8 mouse cellular contexts compared by ENCODE assay signal in the genomic region with DNA sequence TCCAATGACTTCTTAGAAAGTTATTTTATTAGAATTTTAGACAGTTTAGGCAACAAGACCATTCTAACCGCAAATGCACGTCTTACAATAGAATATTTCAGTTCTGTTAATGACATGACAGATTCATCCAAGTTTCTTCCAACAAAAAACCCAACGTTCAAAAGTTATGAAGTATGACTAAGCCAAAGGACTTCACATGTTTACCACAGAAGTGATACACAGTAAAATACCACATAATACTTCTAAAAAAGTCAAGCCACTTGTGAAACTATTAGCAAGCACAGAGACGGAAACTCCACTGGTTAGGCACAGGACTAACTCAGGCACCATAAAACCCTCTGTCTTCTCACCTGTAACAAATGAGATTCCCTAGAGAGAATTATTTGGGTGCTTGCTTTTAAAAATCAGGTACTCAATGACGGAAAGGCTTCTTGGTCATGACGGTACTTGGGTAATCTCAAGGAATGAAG. TPM values are rescaled to one million over a fixed set of nuclear protein-coding genes. Genes with fewer than 3 reads are reported as not detected.
A peak's percentile ranks its signal among the peaks of the same experiment; 100 is the strongest.
DNase-seq lines count a peak whose midpoint lies in the region; ATAC-seq and TF ChIP-seq lines count a peak whose summit lies in the region.

No protein-coding gene starts in this region.

- dilution Hi-C loops in CH12.LX (cut with MboI; ENCODE audit: extremely low pct_ligation_motif_present, extremely low pct_unique_long_range_greater_than_20kb, low sequenced_read_pairs) = no loop called here

- H3K79me2 ChIP-seq in CH12.LX (replicated peaks; ENCODE audit: control insufficient read depth, extremely low read depth, insufficient read depth, poor library complexity, severe bottlenecking) (peaks cover 38% of the 10 kb centered on the region), macrophage (ENCODE audit: inconsistent target) (peaks cover 71% of the 10 kb centered on the region)

- no peak for TF ChIP-seq POLR2A in CH12.LX (IDR thresholded peaks at IDR 0.05; ENCODE audit: low read depth, low read length)

- H3K9me3 ChIP-seq in CH12.LX (replicated peaks; ENCODE audit: low read length) = no peaks in the 10 kb centered on the region
- no peaks in the 10 kb centered on the region for H3K9me3 ChIP-seq in heart, embryonic 16.5 days (replicated peaks; ENCODE audit: control insufficient read depth, low read length)

- H3K4me2 ChIP-seq in CH12.LX (ENCODE audit: insufficient read depth, low read depth, poor library complexity, severe bottlenecking) = peak overlapping the region; percentile 73
- peak overlapping the region; percentile 65 for H3K4me2 ChIP-seq in heart, embryonic 16.5 days (ENCODE audit: low read depth, low read length)

- peaks cover 4 to 30% of the 10 kb centered on the region in 2 experiments for H3K4me1 ChIP-seq in CH12.LX (ENCODE audit: control insufficient read depth in 1 of 2, insufficient read depth in 2 of 2)
- H3K4me1 ChIP-seq in heart, embryonic 16.5 days (ENCODE audit: control insufficient read depth, insufficient read depth, low read length) = peaks cover 8% of the 10 kb centered on the region

- no peak for ATAC-seq in heart, embryonic 16.5 days (replicated peaks; ENCODE audit: extremely low read depth, insufficient read depth, low FRiP score)
- ATAC-seq in monocyte, adult 5-6 weeks (replicated peaks; ENCODE audit: insufficient number of reproducible peaks, low FRiP score, low TSS enrichment, poor library complexity, severe bottlenecking) = no peak

- H3K27me3 ChIP-seq in CH12.LX (replicated peaks) = no peaks in the 10 kb centered on the region
- no peaks in the 10 kb centered on the region for H3K27me3 ChIP-seq in heart, embryonic 16.5 days (ENCODE audit: control insufficient read depth, insufficient read depth, low read length)

- H3K36me3 ChIP-seq in CH12.LX (replicated peaks in 1 of 2; ENCODE audit: control insufficient read depth in 1 of 2, insufficient read depth in 1 of 2, low read length in 1 of 2) (peaks cover 46% of the 10 kb centered on the region in 2 experiments), macrophage (ENCODE audit: inconsistent target) (peaks cover 16% of the 10 kb centered on the region)
- peaks cover 23% of the 10 kb centered on the region for H3K36me3 ChIP-seq in heart, embryonic 16.5 days (ENCODE audit: control insufficient read depth, insufficient read depth)

- H3K4me3 ChIP-seq in gastrocnemius, adult 2 months = peak overlapping the region; percentile 78
- H3K4me3 ChIP-seq in CH12.LX (replicated peaks in 1 of 3; ENCODE audit: low read depth in 2 of 3, low read length in 2 of 3, poor library complexity in 1 of 3) (peak overlapping the region; percentile 81 to 86 (median 84)), macrophage (ENCODE audit: inconsistent target) (peak overlapping the region; percentile 59)
- H3K4me3 ChIP-seq in heart, embryonic 16.5 days (ENCODE audit: low read length) = peak overlapping the region; percentile 95

- 54% methylated on average over 6 of the region's 6 CpGs for WGBS in heart, embryonic 16.5 days
- WGBS in macrophage (ENCODE audit: missing documents) = 31% methylated on average over 6 of the region's 6 CpGs

- in situ Hi-C loops in CH12.LX (cut with MboI; ENCODE audit: low pct_ligation_motif_present, low pct_unique_long_range_greater_than_20kb, low sequenced_read_pairs) = no loop called here

- TF ChIP-seq EP300 in CH12.LX (IDR thresholded peaks at IDR 0.05; ENCODE audit: low read length) = 0 out of 2 replicates have a peak, but pooled peaks have one; percentile 53

- peak overlapping the region; percentile 98 for H3K9ac ChIP-seq in CH12.LX (ENCODE audit: insufficient read depth, low read depth)
- H3K9ac ChIP-seq in heart, embryonic 16.5 days (ENCODE audit: low read length) = peak overlapping the region; percentile 90

- H3K27ac ChIP-seq in gastrocnemius, adult 2 months = peak overlapping the region; percentile 91
- H3K27ac ChIP-seq in CH12.LX (ENCODE audit: insufficient read depth, low read depth) (no peak overlapping the region; the same call in 1 of the 2 replicates), macrophage (peak overlapping the region; percentile 86)
- H3K27ac ChIP-seq in heart, embryonic 16.5 days (ENCODE audit: low read length) = peak overlapping the region; percentile 84

- intact Hi-C loops in gastrocnemius, adult 2 months (cut with DNase I) = loop anchor here (5.0 kb wide), 1 partner anchor 40 kb away; the partner anchor contains the start of gene Xpot
- intact Hi-C loops in gastrocnemius, postnatal 14 days (cut with DNase I; ENCODE audit: low total_unique reads) = no loop called here

- TF ChIP-seq RAD21 in CH12.LX (IDR thresholded peaks at IDR 0.05; ENCODE audit: low read depth, low read length) = no peak

- DNase-seq in gastrocnemius, adult 2 months = no peak
- DNase-seq in gastrocnemius, postnatal 14 days = no peak
- DNase-seq in CH12.LX (ENCODE audit: extremely low read depth) = peak; percentile 25
- DNase-seq in layer of hippocampus, postnatal 14 days (ENCODE audit: low spot score in 2 of 2) = no peak
- no peak for DNase-seq in left cerebral cortex, adult 18-20 months (ENCODE audit: low spot score in 2 of 2)

- TF ChIP-seq CTCF in gastrocnemius, adult 2 months (IDR thresholded peaks at IDR 0.05) = no peak
- TF ChIP-seq CTCF in CH12.LX (conservative IDR thresholded peaks at IDR 0.05 in 1 of 2, IDR thresholded peaks at IDR 0.05 in 1 of 2; ENCODE audit: low read depth in 2 of 2, low read length in 2 of 2) = no peak

TF ChIP-seq in CH12.LX, 34 proteins besides CTCF, POLR2A, EP300 and RAD21:
- TF ChIP-seq MEF2A (IDR thresholded peaks at IDR 0.05; ENCODE audit: borderline replicate concordance, low read depth, low read length) (no peak), GABPA (IDR thresholded peaks at IDR 0.05; ENCODE audit: insufficient replicate concordance, low read depth, low read length) (no peak), ZKSCAN1 (IDR thresholded peaks at IDR 0.05; ENCODE audit: borderline replicate concordance, low read depth, low read length) (no peak), PAX5 (IDR thresholded peaks at IDR 0.05; ENCODE audit: low read length) (no peak), BHLHE40 (IDR thresholded peaks at IDR 0.05; ENCODE audit: low read depth, low read length) (peak; percentile 39; the same call in 1 of the 2 replicates), UBTF (IDR thresholded peaks at IDR 0.05; ENCODE audit: low read depth, low read length) (no peak), TCF12 (IDR thresholded peaks at IDR 0.05; ENCODE audit: low read depth, low read length) (no peak), RCOR1 (conservative IDR thresholded peaks at IDR 0.05; ENCODE audit: low read depth, low read length) (no peak), MAZ (IDR thresholded peaks at IDR 0.05; ENCODE audit: low read depth, low read length) (no peak), ETS1 (conservative IDR thresholded peaks at IDR 0.05; ENCODE audit: low read depth, low read length) (no peak), MXI1 (IDR thresholded peaks at IDR 0.05; ENCODE audit: low read depth, low read length) (0 out of 2 replicates have a peak, but pooled peaks have one; percentile 16)

RNA-seq across cellular contexts. Expression of gene Tbk1, which starts 0.8 kb away (rescaled TPM):
- 10 to 100 TPM; 11.5 to 12.0 TPM for total RNA-seq in gastrocnemius, adult 2 months (2021)
- 10 to 100 TPM; 11.0 to 11.5 TPM for total RNA-seq in gastrocnemius, postnatal 14 days (2021)
- total RNA-seq in CH12.LX (2012; rRNA removed) = 29.5 and 32.4 TPM in 2 replicates
- 46.0 and 49.5 TPM in 2 replicates for total RNA-seq in CH12.LX (2014; rRNA removed)
- polyA plus RNA-seq in CH12.LX (2012; ENCODE audit: insufficient read length, low read depth) = 44.0 and 45.6 TPM in 2 replicates
- 22.8 and 27.9 TPM in 2 replicates for polyA plus RNA-seq in heart, embryonic 16.5 days (2015; fragmentation: Nextera tagmentation; extraction: Ambion mirVana)
- 100 to 1,000 TPM; 373 to 867 (median 553) TPM for total RNA-seq in macrophage (2018; cell fraction: chromatin; rRNA removed)
- total RNA-seq in macrophage (2018; cell fraction: cytosol; rRNA removed) = 100 to 1,000 TPM in 3 of 26 experiments, 10 to 100 TPM in 23; 63.2 to 111 (median 83.5) TPM
- total RNA-seq in macrophage (2018; cell fraction: nucleus; rRNA removed) = 100 to 1,000 TPM; 205 to 418 (median 286) TPM
- 65.6 to 104 TPM (median 86.6 TPM) in 3 replicates for polyA plus RNA-seq in macrophage (2018)
- 10 to 100 TPM; 43.8 to 46.4 TPM for total RNA-seq in layer of hippocampus, postnatal 14 days (2021)
- 135 to 157 TPM (median 139 TPM) in 3 replicates for total RNA-seq in monocyte, adult 5-6 weeks (2017)
- total RNA-seq in left cerebral cortex, adult 18-20 months (2021) = 10 to 100 TPM; 49.1 to 50.3 TPM

RNA-seq across cellular contexts. Expression of gene Xpot, which starts 38.7 kb away (rescaled TPM):
- 10 to 100 TPM; 21.6 to 27.8 TPM for total RNA-seq in gastrocnemius, adult 2 months (2021)
- 10 to 100 TPM; 20.3 to 28.2 TPM for total RNA-seq in gastrocnemius, postnatal 14 days (2021)
- 117 and 151 TPM in 2 replicates for total RNA-seq in CH12.LX (2012; rRNA removed)
- total RNA-seq in CH12.LX (2014; rRNA removed) = 140 and 144 TPM in 2 replicates
- polyA plus RNA-seq in CH12.LX (2012; ENCODE audit: insufficient read length, low read depth) = 101 and 132 TPM in 2 replicates
- polyA plus RNA-seq in heart, embryonic 16.5 days (2015; fragmentation: Nextera tagmentation; extraction: Ambion mirVana) = 28.3 and 31.5 TPM in 2 replicates
- total RNA-seq in macrophage (2018; cell fraction: chromatin; rRNA removed) = 10 to 100 TPM; 12.6 to 84.7 (median 55.2) TPM
- total RNA-seq in macrophage (2018; cell fraction: cytosol; rRNA removed) = 10 to 100 TPM; 19.9 to 35.8 (median 27.7) TPM
- 10 to 100 TPM; 18.0 to 55.3 (median 38.0) TPM for total RNA-seq in macrophage (2018; cell fraction: nucleus; rRNA removed)
- 18.3 to 41.6 TPM (median 29.1 TPM) in 3 replicates for polyA plus RNA-seq in macrophage (2018)
- 10 to 100 TPM; 65.4 to 68.9 TPM for total RNA-seq in layer of hippocampus, postnatal 14 days (2021)
- total RNA-seq in monocyte, adult 5-6 weeks (2017) = 30.4 to 51.3 TPM (median 32.6 TPM) in 3 replicates
- 10 to 100 TPM; 71.8 to 74.6 TPM for total RNA-seq in left cerebral cortex, adult 18-20 months (2021)

RNA-seq across cellular contexts. Expression of gene D930020B18Rik, which starts 54.0 kb away (rescaled TPM):
- total RNA-seq in gastrocnemius, adult 2 months (2021) = not detected
- not detected for total RNA-seq in gastrocnemius, postnatal 14 days (2021)
- total RNA-seq in CH12.LX (2012; rRNA removed) (not detected in 2 replicates), CH12.LX (2014; rRNA removed) (not detected in 2 replicates)
- polyA plus RNA-seq in CH12.LX (2012; ENCODE audit: insufficient read length, low read depth) (not detected in 2 replicates), macrophage (2018) (not detected in 3 replicates)
- polyA plus RNA-seq in heart, embryonic 16.5 days (2015; fragmentation: Nextera tagmentation; extraction: Ambion mirVana) = 0.05 and 0.14 TPM in 2 replicates
- total RNA-seq in macrophage (2018; cell fraction: chromatin; rRNA removed) = not detected
- not detected for total RNA-seq in macrophage (2018; cell fraction: cytosol; rRNA removed)
- total RNA-seq in macrophage (2018; cell fraction: nucleus; rRNA removed) = not detected
- total RNA-seq in layer of hippocampus, postnatal 14 days (2021) = under 1 TPM in 1 of 2 experiments, not detected in 1; 0.29 TPM
- total RNA-seq in monocyte, adult 5-6 weeks (2017) = not detected in 3 replicates
- total RNA-seq in left cerebral cortex, adult 18-20 months (2021) = under 1 TPM; 0.23 to 0.60 TPM
